Mouse (Mus musculus): ENCODE measurements around the gene Gm49395. TPM values are rescaled to one million over a fixed set of nuclear protein-coding genes. Genes with fewer than 3 reads are reported as not detected.

Gm49395 gene
- total and polyA plus RNA-seq, 3 experiments = 0.30 to 0.69 TPM; not detected in 1

DNA sequence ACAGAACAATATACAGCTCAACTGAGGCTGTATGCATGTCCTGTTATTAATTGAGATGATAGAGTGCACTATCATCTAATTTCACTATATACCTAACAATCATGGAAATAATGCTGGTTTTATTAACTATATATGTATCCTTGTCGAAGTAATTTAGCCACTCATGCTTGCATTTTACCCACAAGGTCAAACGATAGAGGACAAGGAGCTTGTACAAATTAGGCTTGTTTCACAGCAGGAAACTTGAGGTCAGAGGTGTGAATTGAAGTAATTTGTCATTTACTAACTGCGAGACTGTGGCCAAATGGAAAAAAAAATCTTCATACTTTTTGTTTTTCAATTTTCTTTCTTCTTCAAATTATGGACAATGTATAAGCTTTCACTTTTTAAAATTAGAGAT is 3.5 kb downstream of the Gm49395 start:
- no peak for DNase-seq (ENCODE audit: extremely low read depth)
- TF ChIP-seq IRF4 (IDR thresholded peaks at IDR 0.05; ENCODE audit: low read depth, low read length) = no peak
- TF ChIP-seq NELFE (IDR thresholded peaks at IDR 0.05; ENCODE audit: low read depth, low read length) = no peak
- TF ChIP-seq UBTF (IDR thresholded peaks at IDR 0.05; ENCODE audit: low read depth, low read length) = no peak
- no peak for TF ChIP-seq HCFC1 (IDR thresholded peaks at IDR 0.05; ENCODE audit: low read depth, low read length)
- TF ChIP-seq RAD21 (IDR thresholded peaks at IDR 0.05; ENCODE audit: low read depth, low read length) = no peak
- no peak for TF ChIP-seq BHLHE40 (IDR thresholded peaks at IDR 0.05; ENCODE audit: low read depth, low read length)
- TF ChIP-seq SIN3A (IDR thresholded peaks at IDR 0.05; ENCODE audit: low read length) = no peak
- no peak for TF ChIP-seq GABPA (IDR thresholded peaks at IDR 0.05; ENCODE audit: insufficient replicate concordance, low read depth, low read length)
- no peak for TF ChIP-seq PAX5 (IDR thresholded peaks at IDR 0.05; ENCODE audit: low read length)
- no peak overlapping the region for H3K4me3 ChIP-seq (replicated peaks in 1 of 3; ENCODE audit: low read depth in 2 of 3, low read length in 2 of 3, poor library complexity in 1 of 3)
- no peaks in the 10 kb centered on the region for H3K36me3 ChIP-seq (replicated peaks in 1 of 2; ENCODE audit: control insufficient read depth in 1 of 2, insufficient read depth in 1 of 2, low read length in 1 of 2)
- H3K4me2 ChIP-seq (ENCODE audit: insufficient read depth, low read depth, poor library complexity, severe bottlenecking) = no peak overlapping the region
- peaks cover 3 to 10% of the 10 kb centered on the region in 2 experiments; a peak in 3 of 4 replicates for H3K4me1 ChIP-seq (ENCODE audit: control insufficient read depth in 1 of 2, insufficient read depth in 2 of 2)
- H3K9ac ChIP-seq (ENCODE audit: insufficient read depth, low read depth) = no peak overlapping the region
- H3K27me3 ChIP-seq (replicated peaks) = no peaks in the 10 kb centered on the region
- H3K27ac ChIP-seq (ENCODE audit: insufficient read depth, low read depth) = no peak overlapping the region
- H3K9me3 ChIP-seq (replicated peaks; ENCODE audit: low read length) = no peaks in the 10 kb centered on the region
- in situ Hi-C loops (cut with MboI; ENCODE audit: low pct_ligation_motif_present, low pct_unique_long_range_greater_than_20kb, low sequenced_read_pairs) (no loop called here), dilution Hi-C loops (cut with MboI; ENCODE audit: extremely low pct_ligation_motif_present, extremely low pct_unique_long_range_greater_than_20kb, low sequenced_read_pairs) (no loop called here)
- no peaks in the 10 kb centered on the region for H3K79me2 ChIP-seq (replicated peaks; ENCODE audit: control insufficient read depth, extremely low read depth, insufficient read depth, poor library complexity, severe bottlenecking)

DNA sequence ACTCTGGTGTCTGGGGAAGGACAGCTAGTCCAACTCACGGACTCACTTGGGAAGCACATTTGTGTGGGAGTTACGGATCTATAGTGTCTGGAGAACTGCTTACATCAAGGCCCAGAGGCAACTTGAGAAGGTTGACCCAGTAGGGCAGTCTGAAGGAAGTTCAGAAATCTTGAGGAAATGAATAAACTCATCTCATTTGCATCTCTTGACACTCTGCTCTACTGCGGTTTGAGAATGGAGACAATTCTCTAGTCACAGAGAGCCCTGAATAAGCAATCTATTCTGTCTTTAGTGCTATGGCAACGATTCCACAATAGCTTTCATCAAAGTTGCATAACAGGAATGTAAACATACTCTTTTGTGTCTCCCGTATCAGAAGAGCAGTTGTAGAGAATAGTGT is 4.8 kb downstream of the Gm49395 start:
- Histone ChIP-seq H3K9ac (ENCODE audit: insufficient read depth, low read depth) (no peak overlapping the region), H3K4me3 (replicated peaks in 1 of 3; ENCODE audit: low read depth in 2 of 3, low read length in 2 of 3, poor library complexity in 1 of 3) (no peak overlapping the region), H3K36me3 (replicated peaks in 1 of 2; ENCODE audit: control insufficient read depth in 1 of 2, insufficient read depth in 1 of 2, low read length in 1 of 2) (no peaks in the 10 kb centered on the region), H3K79me2 (replicated peaks; ENCODE audit: control insufficient read depth, extremely low read depth, insufficient read depth, poor library complexity, severe bottlenecking) (no peaks in the 10 kb centered on the region), H3K4me1 (ENCODE audit: control insufficient read depth in 1 of 2, insufficient read depth in 2 of 2) (peaks cover 3 to 10% of the 10 kb centered on the region in 2 experiments; a peak in 3 of 4 replicates), H3K4me2 (ENCODE audit: insufficient read depth, low read depth, poor library complexity, severe bottlenecking) (no peak overlapping the region), H3K27ac (ENCODE audit: insufficient read depth, low read depth) (no peak overlapping the region), H3K27me3 (replicated peaks) (no peaks in the 10 kb centered on the region), H3K9me3 (replicated peaks; ENCODE audit: low read length) (no peaks in the 10 kb centered on the region)
- no peak for DNase-seq (ENCODE audit: extremely low read depth)
- in situ Hi-C loops (cut with MboI; ENCODE audit: low pct_ligation_motif_present, low pct_unique_long_range_greater_than_20kb, low sequenced_read_pairs) (no loop called here), dilution Hi-C loops (cut with MboI; ENCODE audit: extremely low pct_ligation_motif_present, extremely low pct_unique_long_range_greater_than_20kb, low sequenced_read_pairs) (no loop called here)
- TF ChIP-seq TBP (conservative IDR thresholded peaks at IDR 0.05; ENCODE audit: low read depth, low read length) (no peak), SMC3 (IDR thresholded peaks at IDR 0.05; ENCODE audit: low read depth, low read length) (no peak), GABPA (IDR thresholded peaks at IDR 0.05; ENCODE audit: insufficient replicate concordance, low read depth, low read length) (no peak), PAX5 (IDR thresholded peaks at IDR 0.05; ENCODE audit: low read length) (no peak), ZMIZ1 (IDR thresholded peaks at IDR 0.05; ENCODE audit: low read depth, low read length) (no peak), TCF12 (IDR thresholded peaks at IDR 0.05; ENCODE audit: low read depth, low read length) (no peak), JUND (conservative IDR thresholded peaks at IDR 0.05; ENCODE audit: low read depth, low read length) (no peak), HCFC1 (IDR thresholded peaks at IDR 0.05; ENCODE audit: low read depth, low read length) (no peak), ZC3H11A (IDR thresholded peaks at IDR 0.05; ENCODE audit: low read depth, low read length) (no peak), SIN3A (IDR thresholded peaks at IDR 0.05; ENCODE audit: low read length) (no peak), NRF1 (IDR thresholded peaks at IDR 0.05; ENCODE audit: low read depth, low read length) (no peak), ZKSCAN1 (IDR thresholded peaks at IDR 0.05; ENCODE audit: borderline replicate concordance, low read depth, low read length) (no peak), ELF1 (IDR thresholded peaks at IDR 0.05; ENCODE audit: low read depth, low read length) (no peak), POLR2AphosphoS2 (IDR thresholded peaks at IDR 0.05; ENCODE audit: low read depth, low read length) (no peak), MXI1 (IDR thresholded peaks at IDR 0.05; ENCODE audit: low read depth, low read length) (no peak), JUN (IDR thresholded peaks at IDR 0.05; ENCODE audit: insufficient read depth, low read depth, low read length) (no peak)
